In genomic region chr13:56550574-56550973, GRCm38 (mm10) we compare ENCODE assay signal across 18 mouse cellular contexts. TPM values are rescaled to one million over a fixed set of nuclear protein-coding genes. Genes with fewer than 3 reads are reported as not detected.
DNase-seq lines count a peak whose midpoint lies in the region; ATAC-seq lines count a peak whose summit lies in the region.
"Had no signal": no experiment of that assay in that cellular context is flagged by ENCODE, and none has a peak within 500 bp of the region (broad histone marks: within the 10 kb centered on the region; RNA-seq: fewer than 3 reads in every experiment).

No protein-coding gene starts in this region.

- H3K4me2 ChIP-seq in intestine, embryonic 16.5 days (ENCODE audit: low read depth, low read length): no peak overlapping the region
- H3K4me2 ChIP-seq: forebrain, embryonic 13.5 days; liver, embryonic 15.5 days; neural tube, embryonic 12.5 days had no signal

- no peaks in the 10 kb centered on the region for H3K36me3 ChIP-seq in intestine, embryonic 16.5 days (ENCODE audit: control insufficient read depth, insufficient read depth, low read length)
- no peaks in the 10 kb centered on the region for H3K36me3 ChIP-seq in hindbrain, embryonic 10.5 days
- H3K36me3 ChIP-seq: liver, embryonic 15.5 days; neural tube, embryonic 12.5 days had no signal

- H3K9ac ChIP-seq in intestine, embryonic 16.5 days (ENCODE audit: low read depth, low read length): no peak overlapping the region
- H3K9ac ChIP-seq: forebrain, embryonic 13.5 days; liver, embryonic 15.5 days; neural tube, embryonic 12.5 days had no signal

- H3K27ac ChIP-seq in intestine, embryonic 16.5 days (ENCODE audit: low read length): no peak overlapping the region
- no peak overlapping the region for H3K27ac ChIP-seq in hindbrain, embryonic 10.5 days
- H3K27ac ChIP-seq: forebrain, embryonic 13.5 days; liver, embryonic 15.5 days; neural tube, embryonic 12.5 days had no signal

- H3K4me3 ChIP-seq in intestine, embryonic 16.5 days (ENCODE audit: low read length): no peak overlapping the region
- no peak overlapping the region for H3K4me3 ChIP-seq in hindbrain, embryonic 10.5 days
- H3K4me3 ChIP-seq: forebrain, embryonic 13.5 days; liver, embryonic 15.5 days; neural tube, embryonic 12.5 days had no signal

- peak; percentile 50 for ATAC-seq in intestine, embryonic 16.5 days
- ATAC-seq: forebrain, embryonic 13.5 days had no signal

- no peaks in the 10 kb centered on the region for H3K27me3 ChIP-seq in intestine, embryonic 16.5 days (replicated peaks; ENCODE audit: control insufficient read depth, insufficient read depth, low read length)
- no peaks in the 10 kb centered on the region for H3K27me3 ChIP-seq in hindbrain, embryonic 10.5 days (ENCODE audit: insufficient read depth, poor library complexity, severe bottlenecking)
- H3K27me3 ChIP-seq: forebrain, embryonic 13.5 days; liver, embryonic 15.5 days; neural tube, embryonic 12.5 days had no signal

- peaks cover 24% of the 10 kb centered on the region for H3K4me1 ChIP-seq in intestine, embryonic 16.5 days (ENCODE audit: control insufficient read depth, insufficient read depth, low read length)
- peaks cover 22% of the 10 kb centered on the region for H3K4me1 ChIP-seq in hindbrain, embryonic 10.5 days (replicated peaks)
- H3K4me1 ChIP-seq: neural tube, embryonic 12.5 days had no signal

- DNase-seq in cerebellum, adult 9-10 months: peak; percentile 9
- DNase-seq in cerebellum, postnatal 4 days (ENCODE audit: low spot score in 2 of 2): no peak
- DNase-seq in kidney, postnatal 36 days: peak; percentile 31 to 32
- DNase-seq in kidney, adult 9 months: no peak
- DNase-seq in brain, adult 2 months (ENCODE audit: low read depth, low spot score): peak; percentile 19
- no peak for DNase-seq in embryo, embryonic 9.5 days (ENCODE audit: extremely low spot score)
- no peak for DNase-seq in hindbrain, embryonic 10.5 days (ENCODE audit: low spot score)
- DNase-seq: kidney, postnatal 14 days; left cerebral cortex, postnatal 4 days; lung, postnatal 4 days; midbrain, embryonic 14.5 days had no signal

- 11% methylated on average over 1 of the region's 1 CpGs for WGBS in intestine, embryonic 16.5 days
- WGBS in hindbrain, embryonic 10.5 days: 61% methylated on average over 1 of the region's 1 CpGs

- H3K9me3 ChIP-seq in intestine, embryonic 16.5 days (ENCODE audit: control insufficient read depth, low read length): no peaks in the 10 kb centered on the region
- no peaks in the 10 kb centered on the region for H3K9me3 ChIP-seq in hindbrain, embryonic 10.5 days
- H3K9me3 ChIP-seq: forebrain, embryonic 13.5 days; liver, embryonic 15.5 days; neural tube, embryonic 12.5 days had no signal

RNA-seq across cellular contexts. Expression of gene Lect2, which starts 2.3 kb away (rescaled TPM):
- 10.3 and 15.4 TPM in 2 replicates for polyA plus RNA-seq in intestine, embryonic 16.5 days (2015; fragmentation: Nextera tagmentation; extraction: Ambion mirVana)
- not detected in 2 replicates for polyA plus RNA-seq in hindbrain, embryonic 10.5 days (2016; fragmentation: Nextera tagmentation; extraction: Ambion mirVana)
- polyA plus RNA-seq: cerebellum, adult 2 months; forebrain, embryonic 13.5 days; heart, embryonic 14.5 days; midbrain, embryonic 14.5 days; neural tube, embryonic 12.5 days; urinary bladder, adult 2 months had no signal

RNA-seq across cellular contexts. Expression of gene Fbxl21, which starts 28.3 kb away (rescaled TPM):
- 1.6 and 2.1 TPM in 2 replicates for polyA plus RNA-seq in intestine, embryonic 16.5 days (2015; fragmentation: Nextera tagmentation; extraction: Ambion mirVana)
- 1.4 and 3.2 TPM in 2 replicates for polyA plus RNA-seq in hindbrain, embryonic 10.5 days (2016; fragmentation: Nextera tagmentation; extraction: Ambion mirVana)

RNA-seq across cellular contexts. Expression of gene Tgfbi, which starts 58.7 kb away (rescaled TPM):
- 122 and 124 TPM in 2 replicates for polyA plus RNA-seq in intestine, embryonic 16.5 days (2015; fragmentation: Nextera tagmentation; extraction: Ambion mirVana)
- 38.4 and 42.9 TPM in 2 replicates for polyA plus RNA-seq in hindbrain, embryonic 10.5 days (2016; fragmentation: Nextera tagmentation; extraction: Ambion mirVana)

Comparison
In these comparisons a context has a peak if more than half of its experiments do, and no peak if none do; other contexts are left out.
1. DNase-seq: peak in cerebellum, adult 9-10 months (single experiment), kidney, postnatal 36 days (2 of 2) and brain, adult 2 months (single experiment); none in cerebellum, postnatal 4 days (0 of 2), kidney, adult 9 months (single experiment), embryo, embryonic 9.5 days (single experiment) and hindbrain, embryonic 10.5 days (single experiment).
2. RNA of gene Lect2, which starts 2.3 kb away (polyA plus RNA-seq): 10.3 to 15.4 TPM in intestine, embryonic 16.5 days; not detected in hindbrain, embryonic 10.5 days; every median in the first group is over 10 times any median in the second.